Mouse (Mus musculus) CH12.LX (cell line): Measurements from ENCODE around the gene Brpf1.

Source experiments
- CTCF ChIP-seq, 2 experiments: IDR thresholded peaks in 1 of 2; conservative IDR thresholded peaks in 1 of 2; 2 replicates each; pipeline ENCODE4 v1.5.1; 2011 to 2012; ENCODE audit warnings: low read depth in 2 of 2, low read length in 2 of 2, improper control_type of control experiment in 1 of 2, inconsistent platforms in 1 of 2, mild to moderate bottlenecking in 1 of 2, moderate library complexity in 1 of 2
- HCFC1 ChIP-seq: IDR thresholded peaks from 2 replicates; pipeline ENCODE4 v1.6.1; 2012; ENCODE audit warnings: low read depth, mild to moderate bottlenecking, inconsistent platforms, low read length, improper control_type of control experiment
- MAX ChIP-seq: IDR thresholded peaks from 2 replicates; pipeline ENCODE4 v1.6.1; 2011; ENCODE audit warnings: low read length, improper control_type of control experiment
- NELFE ChIP-seq: IDR thresholded peaks from 2 replicates; pipeline ENCODE4 v1.6.1; 2011; ENCODE audit warnings: low read depth, low read length, improper control_type of control experiment
- PAX5 ChIP-seq: IDR thresholded peaks from 2 replicates; pipeline ENCODE4 v1.6.1; 2012; ENCODE audit warnings: low read length, inconsistent platforms, mixed read lengths
- POLR2A ChIP-seq: IDR thresholded peaks from 2 replicates; pipeline ENCODE4 v1.6.1; 2011; ENCODE audit warnings: low read depth, mild to moderate bottlenecking, improper control_type of control experiment, low read length
- RAD21 ChIP-seq: IDR thresholded peaks from 2 replicates; pipeline ENCODE4 v1.6.1; 2011; ENCODE audit warnings: low read depth, mild to moderate bottlenecking, low read length, improper control_type of control experiment, moderate library complexity
- SIN3A ChIP-seq: IDR thresholded peaks from 2 replicates; pipeline ENCODE4 v1.6.1; 2012; ENCODE audit warnings: low read length, improper control_type of control experiment, inconsistent platforms
- TBP ChIP-seq: conservative IDR thresholded peaks from 2 replicates; pipeline ENCODE4 v1.6.1; 2011; ENCODE audit warnings: low read depth, low read length, improper control_type of control experiment
- UBTF ChIP-seq: IDR thresholded peaks from 2 replicates; pipeline ENCODE4 v1.6.1; 2012; ENCODE audit warnings: low read depth, mild to moderate bottlenecking, inconsistent platforms, low read length, improper control_type of control experiment, moderate library complexity

DNA sequence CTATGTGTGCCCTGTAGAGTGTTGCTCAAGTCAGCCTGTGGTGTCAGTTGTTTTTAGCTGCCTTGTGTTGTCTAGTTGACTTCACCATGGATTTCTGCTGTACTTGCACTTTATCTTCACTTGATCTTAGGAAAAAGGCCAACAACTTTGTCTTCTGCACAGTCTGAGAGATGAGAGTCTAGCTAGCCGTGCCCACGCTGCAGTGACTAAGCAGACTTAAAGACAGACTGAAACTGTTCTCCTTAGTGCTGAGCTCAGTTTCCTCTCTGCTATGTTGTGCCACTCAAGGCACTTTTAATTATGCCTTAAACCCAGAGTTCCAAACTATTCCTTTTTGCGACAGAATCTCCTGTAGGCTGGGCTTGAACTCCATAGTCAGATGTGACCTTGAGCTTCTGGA, 9.0 kb downstream of the Brpf1 start:
- TF ChIP-seq NELFE (no peak), UBTF (no peak), CTCF (conservative IDR thresholded peaks at IDR 0.05 in 1 of 2, IDR thresholded peaks at IDR 0.05 in 1 of 2; ENCODE audit: low read depth in 2 of 2, low read length in 2 of 2) (no peak), POLR2A (no peak), PAX5 (no peak), RAD21 (no peak), TBP (no peak), SIN3A (no peak), HCFC1 (no peak), MAX (no peak)
